Mouse (Mus musculus) right cerebral cortex, adult 2 months (tissue): ENCODE data around the gene Adh5.

Experiments used
- DNase-seq, 2 experiments: peaks; one replicate each; pipeline ENCODE4 v3.0.0; 2021 to 2022; ENCODE audit warnings: low spot score in 2 of 2

The Adh5 gene

DNA sequence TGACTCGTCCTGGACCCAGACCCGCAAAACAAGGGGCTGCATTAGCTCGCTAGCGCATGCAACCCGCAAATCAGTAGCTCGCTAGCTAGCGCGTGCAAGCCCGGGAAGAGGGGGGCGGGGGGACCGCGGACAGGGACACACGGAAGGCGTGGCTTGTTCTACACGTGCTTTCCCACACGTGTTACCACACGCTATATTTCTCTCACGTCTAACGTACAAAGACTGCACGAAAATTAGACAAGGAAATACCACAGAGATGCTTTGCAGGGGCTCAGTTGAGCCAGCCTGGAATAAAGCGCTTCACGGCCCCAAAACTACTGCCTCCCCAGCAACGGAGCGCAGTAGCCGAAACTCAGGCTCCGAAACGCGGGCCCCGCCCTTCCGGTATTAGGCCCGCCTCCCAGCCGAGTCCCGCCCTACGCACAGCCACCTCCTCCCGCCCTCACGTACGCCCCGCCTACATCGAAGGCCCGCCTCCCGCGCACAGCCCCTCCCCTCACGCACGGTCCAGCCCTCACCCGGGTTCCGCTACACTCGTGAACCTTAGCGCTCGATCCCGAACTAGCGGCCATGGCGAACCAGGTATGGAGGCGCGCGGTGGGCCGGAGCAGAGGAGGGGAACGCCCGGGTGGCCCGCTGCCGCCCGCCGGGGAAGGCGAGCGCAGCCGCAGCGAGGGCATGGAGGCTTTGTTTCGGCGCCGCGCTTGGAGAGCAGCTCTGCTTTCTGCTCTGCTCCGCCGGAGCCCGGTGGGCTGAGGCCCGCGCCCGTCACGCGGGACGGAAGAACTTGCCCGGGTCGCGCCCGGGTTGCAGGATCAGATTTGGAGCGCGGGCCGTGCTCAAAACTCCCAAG lies at the start of gene Adh5:
Gene Adh5 (plus strand): TSS at position 482 of the 853 bp plus-strand sequence.
- peak; percentile 86 to 87 for DNase-seq

DNA sequence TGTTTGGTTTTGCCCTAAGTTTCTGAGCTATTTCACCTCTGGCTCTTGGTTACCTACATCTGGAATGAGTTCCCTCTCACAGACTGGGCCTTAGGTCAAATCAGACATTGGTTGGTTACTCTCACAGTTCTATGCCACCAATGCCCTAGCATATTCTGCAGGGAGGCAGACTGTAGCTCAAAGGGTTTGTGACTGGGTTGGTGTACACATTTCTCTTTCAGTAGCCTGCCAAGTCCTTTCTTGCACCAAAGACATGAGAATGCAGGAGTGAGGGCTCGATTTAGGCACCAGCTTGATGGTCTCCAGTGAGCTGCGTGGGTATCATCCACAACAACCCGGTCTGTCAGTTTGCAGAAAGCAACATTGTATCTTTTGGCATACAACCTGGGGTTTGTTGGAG lies 38.0 kb upstream of the Adh5 start:
- DNase-seq: no peak

DNA sequence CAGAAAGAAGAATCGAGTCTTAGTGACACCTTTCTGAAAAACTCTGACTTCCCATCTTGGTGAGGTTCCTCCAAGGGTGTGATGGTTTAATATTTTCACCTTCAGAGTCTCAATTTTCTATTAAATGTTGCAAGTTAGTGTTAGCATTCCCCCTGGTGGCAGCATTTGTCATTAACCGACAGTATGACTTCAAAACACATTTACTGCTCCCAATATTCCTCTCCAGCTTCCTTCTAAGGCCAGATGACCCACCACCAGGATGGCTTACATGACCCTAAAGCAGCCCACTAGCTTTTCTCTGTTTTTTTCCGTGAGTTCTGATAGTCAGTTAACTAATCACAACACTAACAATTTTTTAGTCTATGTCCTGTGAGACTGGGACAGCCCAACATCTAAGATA lies 37.6 kb upstream of the Adh5 start:
- DNase-seq: peak; percentile 73 to 74

DNA sequence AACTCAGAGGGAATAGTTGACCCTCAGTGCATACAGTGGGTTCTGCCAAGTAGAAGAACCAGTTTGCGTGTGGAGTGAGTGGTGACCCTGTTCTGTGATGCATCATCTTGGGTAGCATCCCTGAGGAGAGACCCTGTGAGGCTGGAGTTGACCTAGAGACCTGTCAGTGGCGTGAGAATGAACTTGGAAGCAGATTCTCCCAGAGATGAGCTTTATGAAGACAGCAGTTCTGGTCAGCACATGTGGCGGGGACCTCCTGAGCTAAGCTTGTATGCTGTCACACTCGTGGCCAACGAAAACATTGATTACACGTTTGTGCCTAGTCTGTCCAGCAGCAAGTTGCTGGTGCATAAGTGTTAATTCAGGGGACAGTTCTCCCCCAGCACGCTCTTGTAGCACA lies 37.1 kb upstream of the Adh5 start:
- no peak for DNase-seq

DNA sequence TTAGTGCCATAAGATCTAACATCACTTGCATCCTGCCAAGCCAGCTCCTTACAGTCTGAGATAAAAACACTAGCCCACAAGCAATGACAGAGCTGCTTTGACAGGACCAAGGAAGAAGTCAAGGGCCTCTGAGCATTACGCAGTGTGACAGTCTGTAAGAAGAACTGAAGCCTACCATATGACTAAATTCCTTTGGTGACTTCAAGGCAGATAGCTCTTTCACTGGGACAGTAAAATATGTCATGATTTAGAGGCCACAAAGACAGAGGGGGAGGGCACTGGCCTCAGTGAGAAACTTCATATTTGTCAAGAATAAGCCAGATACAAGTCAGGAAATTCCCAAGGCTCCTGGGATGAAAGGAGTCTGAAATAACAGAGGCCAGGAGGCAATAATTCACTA lies 35.0 kb upstream of the Adh5 start:
- no peak for DNase-seq

DNA sequence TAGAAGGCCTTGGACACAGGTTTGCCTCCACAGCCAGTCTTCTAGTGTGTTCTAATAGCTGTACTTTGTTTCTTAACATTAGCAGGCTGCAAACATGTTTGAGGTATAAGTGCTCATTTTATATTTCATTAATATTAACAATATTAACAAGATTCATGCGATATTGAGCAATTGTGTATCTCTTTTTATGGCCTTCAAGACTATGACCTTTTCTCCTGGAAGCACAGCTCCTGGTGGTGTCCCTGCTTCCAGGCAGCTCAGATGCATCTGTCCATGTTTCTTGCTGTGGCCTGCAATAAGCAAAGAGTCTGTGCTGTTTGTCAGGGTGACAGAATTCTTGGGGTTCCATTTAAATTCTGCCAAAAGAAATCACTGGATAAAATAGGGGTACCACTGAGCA lies 33.3 kb upstream of the Adh5 start:
- no peak for DNase-seq

DNA sequence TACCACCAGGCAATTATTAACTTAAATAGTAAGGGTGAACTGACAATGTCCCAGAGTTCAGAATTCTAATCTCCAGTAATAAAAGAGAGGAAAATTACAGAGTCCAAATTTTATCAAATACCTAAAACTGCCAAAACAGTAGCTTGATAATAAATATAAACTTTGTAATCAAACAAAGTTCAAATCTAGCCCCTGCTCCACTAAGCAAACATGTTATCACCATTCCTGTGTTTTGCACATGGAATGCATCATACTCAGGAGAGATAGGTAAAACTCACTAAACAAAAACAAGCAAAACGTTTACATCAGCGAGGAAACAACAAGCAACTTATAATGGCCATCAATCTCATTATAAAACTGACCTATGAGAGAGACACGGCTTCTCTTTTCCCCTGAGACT lies 32.7 kb upstream of the Adh5 start:
- DNase-seq: no peak

DNA sequence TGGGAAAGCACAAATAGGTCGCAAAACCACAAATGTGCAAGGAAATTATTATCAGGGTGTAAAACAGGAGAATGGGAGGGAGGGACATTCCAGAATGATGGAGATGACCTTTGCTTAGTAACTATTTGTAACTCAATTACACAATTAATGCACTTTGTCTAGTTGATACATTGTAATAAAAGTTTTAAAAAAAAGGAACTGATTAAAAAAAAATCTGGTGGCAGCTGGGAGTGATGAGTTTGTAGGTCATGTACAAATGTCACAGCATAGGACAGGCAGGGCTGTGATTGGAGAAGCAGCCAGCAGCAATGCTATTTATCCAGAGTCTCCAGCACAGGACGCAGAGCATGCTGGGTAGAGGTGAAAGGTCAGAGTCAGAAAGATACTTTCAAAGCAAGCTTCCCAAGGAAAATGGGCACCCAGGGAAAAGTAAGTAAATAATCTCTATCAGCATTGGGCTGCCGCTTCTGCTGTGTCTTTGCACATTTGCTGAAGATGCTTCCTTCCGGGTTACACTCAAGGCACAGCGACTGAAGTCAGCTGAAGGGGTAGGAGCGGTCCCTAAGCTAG lies 27.7 kb upstream of the Adh5 start, which contains the start of gene Adh4:
Gene Adh4 (plus strand): TSS at position 346 of the 570 bp plus-strand sequence.
- DNase-seq: no peak

DNA sequence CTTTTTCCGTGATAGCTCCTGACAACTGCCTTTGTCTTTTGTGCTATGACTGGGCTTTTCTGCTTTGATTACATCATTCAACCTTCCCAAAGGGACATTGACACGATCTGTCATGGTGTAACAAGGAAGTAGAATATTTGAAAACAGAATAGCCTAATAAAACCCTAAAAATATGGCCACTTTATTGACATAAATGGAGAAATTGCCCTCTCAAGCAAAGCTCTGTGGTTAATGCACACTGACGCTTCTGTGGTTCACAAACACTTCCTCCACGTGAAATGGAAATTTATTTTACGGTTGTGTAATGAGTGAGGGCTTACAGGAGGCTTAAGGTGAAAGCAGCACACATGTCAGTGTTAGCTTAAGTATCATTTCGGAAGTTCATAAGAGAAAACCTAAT lies 23.5 kb upstream of the Adh5 start:
- no peak for DNase-seq

DNA sequence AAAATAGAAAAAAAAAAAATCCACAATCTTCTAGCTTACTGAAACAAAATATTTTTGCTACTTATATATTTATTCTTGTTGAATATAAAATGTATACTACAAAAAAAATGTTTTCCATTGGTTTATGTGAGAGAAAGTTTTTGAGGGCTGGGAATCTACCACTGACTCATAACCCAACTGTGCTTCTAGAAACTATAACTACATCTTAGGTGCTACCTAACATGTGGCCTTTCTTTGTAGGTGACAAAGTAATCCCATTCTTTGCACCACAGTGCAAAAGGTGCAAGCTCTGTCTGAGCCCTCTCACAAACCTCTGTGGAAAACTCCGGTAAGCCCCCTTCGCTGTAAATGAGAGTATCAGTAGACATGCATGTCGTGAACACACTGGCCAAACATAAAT lies 22.5 kb upstream of the Adh5 start:
- DNase-seq: no peak

DNA sequence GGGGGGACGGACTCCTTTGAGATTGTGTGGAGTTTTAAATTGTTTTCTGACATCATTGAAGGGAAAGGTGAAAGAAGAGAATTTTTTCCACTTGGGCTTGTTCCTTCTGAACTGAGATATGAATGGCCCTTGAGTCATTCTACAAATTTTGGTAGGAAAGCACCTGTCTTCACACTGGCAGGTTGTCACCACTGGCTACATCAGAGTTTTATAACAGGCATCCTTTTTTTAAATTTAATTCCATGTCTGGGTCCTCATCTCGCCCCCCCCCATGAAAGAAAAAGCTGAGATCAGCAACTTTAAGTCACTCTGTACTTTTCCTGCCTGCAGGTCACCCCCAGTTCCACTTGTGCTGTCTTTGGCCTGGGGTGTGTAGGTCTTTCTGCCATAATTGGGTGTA lies 19.2 kb upstream of the Adh5 start:
- no peak for DNase-seq

DNA sequence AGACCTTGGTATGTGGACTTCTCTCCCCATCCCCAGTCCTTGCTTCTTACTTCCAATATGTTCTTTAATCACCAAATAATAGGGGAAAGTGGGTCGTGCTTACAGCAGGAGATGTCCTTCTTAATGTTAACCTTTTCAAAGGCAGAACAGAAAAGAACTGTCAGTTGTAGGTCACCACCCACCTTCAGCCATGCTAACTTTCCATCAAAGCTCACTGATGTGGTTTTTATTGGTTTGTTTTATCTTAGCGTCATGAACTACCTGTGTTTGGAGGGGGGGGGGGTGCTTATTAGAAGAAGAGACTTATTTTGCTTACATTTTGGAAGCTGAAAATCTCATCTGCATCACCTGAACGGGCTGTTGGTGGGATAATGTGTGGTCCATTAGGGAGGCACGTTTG lies 18.6 kb upstream of the Adh5 start:
- no peak for DNase-seq

DNA sequence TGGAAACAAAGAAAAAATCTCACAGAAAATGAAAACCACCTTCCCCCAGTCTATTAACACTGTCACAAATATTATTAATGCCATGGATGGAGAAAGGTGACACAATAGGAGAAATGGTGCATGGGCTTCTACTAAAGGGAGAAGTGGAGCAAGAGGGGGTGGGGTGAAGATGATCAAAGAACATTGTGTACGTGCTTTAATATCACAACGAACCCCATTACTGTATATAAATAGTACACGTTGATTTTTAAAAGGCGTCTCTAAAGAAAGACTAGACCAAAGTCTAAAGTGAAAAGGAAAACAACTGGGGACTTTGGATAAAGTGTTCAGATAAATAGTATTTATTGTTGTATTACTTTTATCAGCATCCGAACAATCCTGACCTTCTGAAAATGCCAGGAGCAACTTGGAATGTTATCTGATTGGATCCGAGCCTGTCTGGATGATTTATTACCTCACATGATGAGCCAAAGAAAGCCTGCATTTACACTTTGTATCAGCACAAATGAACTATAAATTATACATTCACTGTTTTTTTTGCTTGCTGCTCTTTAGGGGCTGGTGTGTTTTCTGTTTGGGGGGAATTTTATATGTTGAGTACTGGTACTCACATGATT lies 12.4 kb upstream of the Adh5 start:
- no peak for DNase-seq

DNA sequence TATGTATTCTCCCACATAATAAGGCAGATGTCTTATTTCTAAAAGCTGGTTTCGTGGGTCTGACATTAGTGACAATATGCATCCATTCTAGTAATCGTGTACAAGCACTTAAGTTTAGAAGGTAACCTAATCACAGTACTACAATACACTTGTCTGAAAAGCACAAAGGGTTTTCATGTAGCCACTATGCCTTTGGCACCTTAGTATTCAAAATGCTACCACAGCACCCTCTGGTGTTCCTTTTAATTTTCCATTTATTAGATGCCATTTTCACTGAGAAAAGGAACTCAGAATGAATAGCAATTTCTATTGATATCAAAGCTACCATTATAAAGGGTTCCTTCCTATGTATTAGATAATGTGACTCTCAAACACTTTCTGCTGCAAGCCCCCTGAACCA lies 11.1 kb upstream of the Adh5 start:
- DNase-seq: no peak

DNA sequence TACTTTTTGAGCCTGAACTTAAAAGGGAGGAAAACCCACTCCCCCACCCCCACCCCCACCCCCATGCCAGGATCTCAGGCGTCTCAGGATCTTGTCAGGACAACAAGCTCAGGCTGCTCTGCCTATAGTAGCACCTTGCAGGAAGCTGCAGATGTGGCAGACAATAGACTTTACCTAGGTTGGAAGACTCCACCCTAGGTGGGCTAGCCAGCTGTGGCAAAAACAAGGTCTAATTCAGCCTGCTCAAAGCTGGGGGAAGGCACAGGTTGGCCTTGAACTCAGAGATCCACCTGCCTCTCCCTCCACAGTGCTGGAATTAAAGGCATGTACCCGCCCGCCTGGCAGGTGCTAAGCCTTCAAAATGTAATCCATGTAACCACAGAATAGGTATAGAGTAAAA lies 4.2 kb upstream of the Adh5 start:
- DNase-seq: no peak

DNA sequence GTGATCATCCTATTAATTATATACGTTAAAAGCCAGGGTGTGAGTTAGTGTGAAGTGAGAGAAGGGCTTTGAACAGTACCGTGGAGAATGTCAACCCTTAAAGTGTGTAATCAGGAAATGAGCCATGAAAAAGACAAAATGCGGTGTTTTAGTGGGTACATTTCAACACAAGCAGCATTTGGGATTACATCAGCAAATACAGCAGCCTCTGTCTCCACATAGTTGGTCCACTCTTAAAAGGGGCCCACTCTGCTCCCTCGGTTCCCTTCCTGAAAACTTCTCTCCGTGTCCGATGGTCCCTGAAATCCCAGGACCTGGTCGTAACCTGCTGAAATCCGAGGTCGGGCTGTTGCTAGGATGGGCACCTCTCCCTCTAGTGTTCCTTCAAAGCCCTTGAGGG lies 690 bp upstream of the Adh5 start:
- DNase-seq: no peak

DNA sequence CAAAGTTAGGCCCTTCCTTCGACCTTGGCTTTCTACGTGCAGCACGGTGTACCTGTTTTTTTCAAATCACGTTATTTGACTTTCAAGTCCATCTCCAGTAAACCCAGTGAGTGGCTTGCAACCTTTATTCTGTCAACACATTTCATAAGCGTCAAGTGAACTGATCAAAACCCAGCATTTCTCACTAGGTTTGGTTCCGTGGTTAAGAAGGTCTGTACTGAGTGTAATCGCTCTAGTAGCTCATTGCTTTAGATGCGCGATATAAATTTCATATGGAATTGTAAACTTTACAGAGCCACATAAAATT lies 525 bp downstream of the Adh5 start:
- DNase-seq: no peak

DNA sequence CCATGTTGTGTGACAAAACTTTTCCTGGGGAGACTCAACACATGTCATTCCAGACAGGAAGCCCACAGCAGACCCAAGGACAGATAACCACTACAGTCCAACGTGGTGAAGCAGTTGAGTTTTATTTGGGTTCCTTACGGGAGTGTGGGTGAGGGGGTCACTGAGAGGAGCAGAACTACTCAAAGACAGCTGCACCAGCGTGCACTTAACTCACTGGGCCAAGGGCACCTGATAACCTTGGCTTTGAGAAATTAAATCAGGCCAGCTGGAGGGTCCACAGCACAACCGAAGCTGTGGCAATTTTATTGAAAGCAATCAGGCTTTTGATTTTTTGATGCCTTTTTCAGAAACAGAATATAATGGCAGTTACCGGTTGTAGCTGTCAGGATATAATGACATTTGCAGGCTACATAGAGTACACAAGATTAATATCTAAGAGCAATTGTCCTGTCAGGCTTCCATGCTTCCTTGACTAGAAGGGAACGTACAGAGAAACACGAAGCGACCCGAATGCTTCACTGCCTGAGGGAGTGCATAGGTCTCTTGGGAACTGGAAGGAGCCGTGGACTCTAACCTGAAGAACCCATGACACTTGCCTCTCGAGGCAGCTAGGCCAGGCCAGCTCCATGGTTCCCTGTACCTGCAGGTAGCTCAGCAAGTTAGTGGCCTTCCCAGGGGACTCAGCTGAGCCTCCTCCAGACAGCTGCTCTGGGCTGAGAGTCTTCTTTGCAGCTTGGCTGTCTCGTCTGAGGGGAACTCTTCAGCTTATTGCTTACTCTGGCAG lies 5.4 kb downstream of the Adh5 start:
- DNase-seq: no peak

DNA sequence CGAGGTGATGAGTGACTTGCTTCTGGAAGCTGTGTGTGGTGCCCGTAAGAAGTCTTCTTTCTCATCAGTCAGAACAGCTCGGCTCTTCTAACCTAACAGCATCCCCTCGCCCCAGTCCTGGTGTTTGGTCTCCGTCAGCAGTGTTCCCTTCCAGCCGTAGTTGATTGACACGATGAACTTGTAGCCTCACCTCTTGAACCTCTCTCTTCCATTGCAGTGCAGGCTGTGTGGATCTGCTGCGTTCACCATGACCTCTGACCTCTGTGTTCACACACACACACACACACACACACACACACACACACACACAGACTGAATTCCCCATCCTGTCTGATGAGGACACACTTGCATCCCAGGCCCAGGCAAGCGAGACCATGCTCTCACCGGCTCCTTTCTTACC lies 9.3 kb downstream of the Adh5 start:
- DNase-seq: no peak

DNA sequence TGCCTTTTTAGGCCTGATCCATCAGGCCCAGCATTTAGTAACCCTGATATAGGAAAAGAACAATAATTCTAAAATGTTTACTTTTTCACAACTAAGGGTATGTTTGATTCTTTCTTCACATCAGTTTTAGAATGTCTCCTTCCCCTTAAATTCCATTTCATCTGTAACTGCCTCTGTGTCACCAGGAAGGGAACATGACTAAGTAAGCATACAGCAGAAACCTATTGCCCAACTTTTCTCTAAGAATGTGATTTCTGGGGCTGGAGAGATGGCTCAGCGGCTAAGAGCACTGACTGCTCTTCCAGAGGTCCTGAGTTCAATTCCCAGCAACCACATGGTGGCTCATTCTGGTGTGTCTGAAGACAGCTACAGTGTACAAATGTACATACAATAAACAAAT lies 11.3 kb downstream of the Adh5 start:
- no peak for DNase-seq

DNA sequence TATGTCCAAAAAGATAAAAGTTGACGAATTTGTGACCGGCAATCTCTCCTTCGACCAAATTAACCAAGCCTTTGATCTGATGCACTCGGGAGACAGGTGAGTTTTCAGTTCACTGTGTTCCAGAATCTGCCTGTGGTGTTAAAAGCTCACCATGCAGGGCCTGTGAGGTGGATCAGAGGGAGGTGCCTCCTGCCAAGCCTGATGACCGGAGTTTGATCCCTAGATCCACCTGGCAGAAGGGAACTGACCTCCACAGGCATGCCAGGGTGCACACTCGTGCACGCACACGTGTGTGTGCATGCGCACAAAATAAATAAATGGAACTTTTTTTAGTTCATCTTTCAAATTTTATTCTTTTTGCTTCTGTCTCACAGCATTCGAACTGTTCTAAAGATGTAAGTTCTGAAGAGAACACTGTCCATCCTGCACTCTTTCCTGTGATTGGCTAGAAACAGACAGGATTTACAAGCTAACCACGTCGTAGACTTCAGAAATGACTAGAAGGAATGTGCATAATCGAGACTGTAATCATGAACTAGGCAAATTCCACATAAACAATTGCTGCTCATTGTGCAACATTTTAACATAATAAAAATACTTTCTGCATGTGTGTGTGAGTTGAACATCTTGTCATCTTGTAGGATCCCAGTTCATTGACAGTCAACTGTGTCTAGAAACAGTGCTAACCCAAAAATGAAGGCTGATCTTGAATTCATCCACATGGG lies 12.0 kb downstream of the Adh5 start:
- no peak for DNase-seq

DNA sequence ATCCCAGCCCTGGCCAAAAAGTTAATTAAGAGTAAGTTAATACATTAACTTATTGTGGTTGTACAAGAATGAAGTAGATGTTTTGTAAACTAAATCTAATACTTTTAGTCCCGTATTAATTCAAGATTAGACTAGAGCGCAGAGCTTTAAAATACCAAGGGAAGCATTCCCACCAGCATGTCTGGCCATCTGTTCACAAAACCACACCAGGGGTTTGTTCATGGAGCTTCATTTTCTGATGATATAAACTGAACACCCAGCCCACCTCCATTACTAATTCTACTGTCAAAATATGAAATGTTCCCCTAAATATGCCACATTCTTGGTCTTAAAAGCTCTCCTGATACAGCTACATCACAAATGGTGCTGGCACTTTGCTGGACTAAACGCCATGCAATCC lies 15.5 kb downstream of the Adh5 start:
- DNase-seq: no peak
